Mouse (Mus musculus) lung, embryonic 15.5 days (tissue): ENCODE measurements around the gene Tead3. TPM values are rescaled to one million over a fixed set of nuclear protein-coding genes. Genes with fewer than 3 reads are reported as not detected.

ENCODE experiments used
- ATAC-seq: fragments of 200-750 bp; cut with Nextera tagmentation; 2 replicates; pipeline ENCODE4 v1.8.0; 2017; ENCODE audit warnings: moderate number of reproducible peaks, borderline replicate concordance; ENCODE audit not compliant: low FRiP score, low TSS enrichment; ENCODE audit errors: extremely low read depth
- H3K27ac ChIP-seq: fragments of 300-500 bp; sonication (generic); 2 replicates; pipeline ENCODE4 v1.5.1; 2015; ENCODE audit warnings: moderate library complexity, mild to moderate bottlenecking, inconsistent platforms
- H3K27me3 ChIP-seq: fragments of 300-500 bp; sonication (generic); 2 replicates; pipeline ENCODE4 v1.6.1; 2015; ENCODE audit warnings: inconsistent platforms
- H3K36me3 ChIP-seq: fragments of 300-500 bp; sonication (generic); 2 replicates; pipeline ENCODE4 v1.6.1; 2015; ENCODE audit warnings: inconsistent platforms
- H3K4me1 ChIP-seq: fragments of 300-500 bp; sonication (generic); 2 replicates; pipeline ENCODE4 v1.6.1; 2015; ENCODE audit warnings: inconsistent platforms
- H3K4me2 ChIP-seq: fragments of 300-500 bp; sonication (generic); 2 replicates; pipeline ENCODE4 v1.6.1; 2015; ENCODE audit warnings: inconsistent platforms, mild to moderate bottlenecking, moderate library complexity
- H3K4me3 ChIP-seq: fragments of 300-500 bp; sonication (generic); 2 replicates; pipeline ENCODE4 v1.5.1; 2015; ENCODE audit warnings: mild to moderate bottlenecking, inconsistent platforms
- H3K9ac ChIP-seq: fragments of 300-500 bp; sonication (generic); 2 replicates; pipeline ENCODE4 v1.6.1; 2015; ENCODE audit warnings: inconsistent platforms
- H3K9me3 ChIP-seq: fragments of 300-500 bp; sonication (generic); 2 replicates; pipeline ENCODE4 v1.6.1; 2016; ENCODE audit warnings: inconsistent platforms
- WGBS: fragments of 180-500 bp; shearing (Covaris S2); methylation state at CpG from one replicate; pipeline ENCODE4 v1.1.7; 2015; 5-methylcytosine and 5-hydroxymethylcytosine counted together
- polyA plus RNA-seq: library from polyadenylated mRNA; unstranded; fragments of >200 nt; fragmentation: Nextera tagmentation; extraction: Ambion mirVana; gene quantifications from 2 replicates; pipeline ENCODE4 v1.2.1, GENCODE M21; 2015

Tead3 gene
- polyA plus RNA-seq, 1 experiment from 2014 or later = 10.9 TPM

- Histone ChIP-seq H3K9me3 (no peaks in the 10 kb centered on the region), H3K27ac (peak within 1 kb of the TSS; percentile 93), H3K4me1 (peaks cover 21% of the 10 kb centered on the region), H3K36me3 (peaks cover 23% of the 10 kb centered on the region), H3K9ac (peak within 1 kb of the TSS; percentile 81), H3K27me3 (no peaks in the 10 kb centered on the region), H3K4me2 (peak within 1 kb of the TSS; percentile 75), H3K4me3 (peak within 1 kb of the TSS; percentile 69)
- under 1% methylated on average over 69 of the region's 69 CpGs for WGBS
- peak; percentile 98 for ATAC-seq
Observed at GRCm38 (mm10) chr17:28313212-28313879, 37.3 kb downstream of the Tead3 start, which contains the start of gene Fance. Gene Fance (plus strand): TSS chr17:28313519.

- Histone ChIP-seq H3K9me3 (no peaks in the 10 kb centered on the region), H3K36me3 (peaks cover 17% of the 10 kb centered on the region; the same call in 1 of the 2 replicates)
- WGBS = 21% methylated on average over 17 of the region's 17 CpGs
Observed at GRCm38 (mm10) chr17:28312232-28313211, 38.1 kb downstream of the Tead3 start.

GRCm38 (mm10) chr17:28311366-28312132 lies 39.1 kb downstream of the Tead3 start:
- Histone ChIP-seq H3K27ac (no peak overlapping the region), H3K4me3 (no peak overlapping the region), H3K4me1 (peaks cover 23% of the 10 kb centered on the region), H3K9ac (no peak overlapping the region), H3K4me2 (no peak overlapping the region), H3K36me3 (peaks cover 8% of the 10 kb centered on the region; the same call in 1 of the 2 replicates), H3K27me3 (no peaks in the 10 kb centered on the region), H3K9me3 (no peaks in the 10 kb centered on the region)
- WGBS = 76% methylated on average over 5 of the region's 5 CpGs
- no peak for ATAC-seq

More at GRCm38 (mm10) chr17:28312232-28313211, 38.1 kb downstream of the Tead3 start:
- Histone ChIP-seq H3K4me2 (peak overlapping the region; percentile 75), H3K4me1 (peaks cover 23% of the 10 kb centered on the region), H3K4me3 (peak overlapping the region; percentile 69), H3K27me3 (no peaks in the 10 kb centered on the region), H3K27ac (peak overlapping the region; percentile 60), H3K9ac (peak overlapping the region; percentile 4; the same call in 1 of the 2 replicates)
- ATAC-seq = peak; percentile 3; the same call in 1 of the 2 replicates

GRCm38 (mm10) chr17:28310831-28311230 lies 39.8 kb downstream of the Tead3 start:
- Histone ChIP-seq H3K4me1 (peaks cover 23% of the 10 kb centered on the region), H3K27me3 (no peaks in the 10 kb centered on the region), H3K9me3 (no peaks in the 10 kb centered on the region), H3K36me3 (peaks cover 2% of the 10 kb centered on the region; the same call in 1 of the 2 replicates), H3K27ac (no peak overlapping the region), H3K4me2 (no peak overlapping the region), H3K4me3 (no peak overlapping the region), H3K9ac (no peak overlapping the region)
- no peak for ATAC-seq
- 63% methylated on average over 3 of the region's 3 CpGs for WGBS

GRCm38 (mm10) chr17:28308297-28309195 lies 42.1 kb downstream of the Tead3 start:
- no peak for ATAC-seq
- Histone ChIP-seq H3K9ac (no peak overlapping the region), H3K27ac (no peak overlapping the region), H3K4me1 (peaks cover 6% of the 10 kb centered on the region), H3K9me3 (no peaks in the 10 kb centered on the region), H3K27me3 (no peaks in the 10 kb centered on the region), H3K4me3 (no peak overlapping the region), H3K4me2 (peak overlapping the region; percentile 26; the same call in 1 of the 2 replicates), H3K36me3 (no peaks in the 10 kb centered on the region)
- 9% methylated on average over 18 of the region's 18 CpGs for WGBS

- Histone ChIP-seq H3K9me3 (no peaks in the 10 kb centered on the region), H3K4me2 (no peak overlapping the region), H3K27me3 (no peaks in the 10 kb centered on the region), H3K9ac (no peak overlapping the region), H3K27ac (no peak overlapping the region), H3K36me3 (no peaks in the 10 kb centered on the region), H3K4me3 (no peak overlapping the region), H3K4me1 (peaks cover 9% of the 10 kb centered on the region)
- 50% methylated on average over 10 of the region's 10 CpGs for WGBS
- no peak for ATAC-seq
Observed at GRCm38 (mm10) chr17:28305172-28305571, 45.4 kb downstream of the Tead3 start.

- ATAC-seq = peak; percentile 3; the same call in 1 of the 2 replicates
Observed at GRCm38 (mm10) chr17:28300850-28301249, 49.8 kb downstream of the Tead3 start.

GRCm38 (mm10) chr17:28300323-28300722 lies 50.3 kb downstream of the Tead3 start:
- H3K4me2 ChIP-seq = no peak overlapping the region
- H3K4me1 ChIP-seq = peaks cover 15% of the 10 kb centered on the region
- peak overlapping the region; percentile 54 for H3K27ac ChIP-seq
- 28% methylated on average over 9 of the region's 9 CpGs for WGBS
- H3K4me3 ChIP-seq = no peak overlapping the region
- H3K9ac ChIP-seq = no peak overlapping the region
- no peaks in the 10 kb centered on the region for H3K27me3 ChIP-seq
- peaks cover 15% of the 10 kb centered on the region for H3K36me3 ChIP-seq
- ATAC-seq = peak; percentile 48; the same call in 1 of the 2 replicates
- no peaks in the 10 kb centered on the region for H3K9me3 ChIP-seq

More at GRCm38 (mm10) chr17:28300850-28301249, 49.8 kb downstream of the Tead3 start:
- no peaks in the 10 kb centered on the region for H3K27me3 ChIP-seq
- no peaks in the 10 kb centered on the region for H3K9me3 ChIP-seq
- H3K4me1 ChIP-seq = peaks cover 15% of the 10 kb centered on the region
- no peak overlapping the region for H3K4me3 ChIP-seq
- 49% methylated on average over 3 of the region's 3 CpGs for WGBS
- no peak overlapping the region for H3K27ac ChIP-seq
- H3K36me3 ChIP-seq = peaks cover 15% of the 10 kb centered on the region
- H3K4me2 ChIP-seq = no peak overlapping the region
- H3K9ac ChIP-seq = no peak overlapping the region

- Histone ChIP-seq H3K9me3 (no peaks in the 10 kb centered on the region), H3K4me3 (no peak overlapping the region), H3K9ac (no peak overlapping the region), H3K27ac (peak overlapping the region; percentile 54), H3K27me3 (no peaks in the 10 kb centered on the region), H3K4me1 (peaks cover 20% of the 10 kb centered on the region), H3K4me2 (no peak overlapping the region), H3K36me3 (peaks cover 15% of the 10 kb centered on the region)
- WGBS = 29% methylated on average over 11 of the region's 11 CpGs
- peak; percentile 37; the same call in 1 of the 2 replicates for ATAC-seq
Observed at GRCm38 (mm10) chr17:28299669-28300320, 50.8 kb downstream of the Tead3 start.

- H3K4me3 ChIP-seq = no peak overlapping the region
Observed at GRCm38 (mm10) chr17:28298888-28299287, 51.7 kb downstream of the Tead3 start.

More at GRCm38 (mm10) chr17:28298888-28299287, 51.7 kb downstream of the Tead3 start:
- Histone ChIP-seq H3K36me3 (peaks cover 15% of the 10 kb centered on the region), H3K4me1 (peaks cover 27% of the 10 kb centered on the region), H3K27ac (no peak overlapping the region), H3K4me2 (no peak overlapping the region), H3K9ac (no peak overlapping the region), H3K9me3 (no peaks in the 10 kb centered on the region), H3K27me3 (no peaks in the 10 kb centered on the region)
- no peak for ATAC-seq
- 95% methylated on average over 17 of the region's 17 CpGs for WGBS
